Mouse (Mus musculus): ENCODE measurements around the gene Ints6l. TPM values are rescaled to one million over a fixed set of nuclear protein-coding genes. Genes with fewer than 3 reads are reported as not detected.

Gene Ints6l
- 39.0 and 39.4 TPM in 2 replicates for polyA plus RNA-seq (2015; fragmentation: Nextera tagmentation; extraction: Ambion mirVana)

DNA sequence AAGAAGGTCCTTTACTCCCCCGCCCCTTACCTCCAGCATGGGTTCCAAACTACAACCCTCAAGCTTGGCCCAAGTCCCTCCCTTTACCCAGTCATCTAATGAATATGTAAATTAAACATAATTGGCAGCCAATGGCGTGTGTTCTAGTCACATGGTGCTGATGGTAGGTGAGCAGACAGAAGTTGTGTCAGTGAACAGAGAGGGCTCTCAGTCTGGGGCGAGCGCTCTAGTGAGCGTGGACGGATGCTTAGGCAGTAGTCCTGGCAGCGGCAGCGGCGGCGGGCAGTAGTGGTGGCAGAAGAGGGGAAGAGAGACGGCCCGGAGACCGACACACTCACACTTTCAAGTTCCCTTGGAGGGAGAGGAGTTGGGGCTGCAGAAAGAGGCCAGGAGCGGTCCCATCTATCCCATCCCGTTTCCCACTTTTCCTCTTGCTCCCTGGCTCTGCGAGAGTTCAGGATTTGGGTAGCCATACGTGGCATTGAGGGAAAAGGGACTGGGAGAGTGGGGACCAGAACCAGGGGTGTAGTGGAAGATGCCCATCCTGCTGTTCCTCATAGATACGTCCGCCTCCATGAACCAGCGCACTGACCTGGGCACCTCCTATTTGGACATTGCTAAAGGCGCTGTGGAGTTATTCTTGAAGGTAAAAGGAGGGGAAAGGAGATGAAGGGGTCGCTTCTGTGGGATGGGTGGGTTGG is at the start of gene Ints6l:
Gene Ints6l (plus strand): TSS at position 187 of the 701 bp plus-strand sequence.

DNA sequence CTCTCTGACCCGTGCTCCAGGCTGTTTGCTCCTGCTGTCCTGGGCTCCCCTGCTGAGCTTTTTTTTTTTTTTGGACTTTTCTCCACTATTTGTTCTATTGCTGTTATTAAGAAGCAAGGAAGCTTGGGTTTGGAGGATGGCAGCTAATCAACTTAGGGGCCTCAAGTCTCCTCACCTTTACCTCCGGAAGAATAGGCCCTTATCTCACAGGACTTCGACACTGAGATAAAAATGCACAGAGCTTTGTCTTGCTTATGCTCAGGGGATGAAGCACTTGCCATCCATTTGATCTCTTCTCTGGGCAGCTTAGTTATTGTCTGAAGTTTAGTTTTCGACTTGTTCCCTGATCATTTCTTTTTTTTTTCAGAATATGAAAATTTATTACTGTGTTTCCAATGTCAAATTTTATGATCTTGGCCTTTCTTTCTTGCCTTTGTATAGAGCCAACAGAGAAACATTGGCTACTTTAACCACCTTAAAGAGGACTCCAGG is 7.1 kb upstream of the Ints6l start, which contains the start of gene Gm2174:
Gene Gm2174 (plus strand): TSS at position 442 of the 492 bp plus-strand sequence.

DNA sequence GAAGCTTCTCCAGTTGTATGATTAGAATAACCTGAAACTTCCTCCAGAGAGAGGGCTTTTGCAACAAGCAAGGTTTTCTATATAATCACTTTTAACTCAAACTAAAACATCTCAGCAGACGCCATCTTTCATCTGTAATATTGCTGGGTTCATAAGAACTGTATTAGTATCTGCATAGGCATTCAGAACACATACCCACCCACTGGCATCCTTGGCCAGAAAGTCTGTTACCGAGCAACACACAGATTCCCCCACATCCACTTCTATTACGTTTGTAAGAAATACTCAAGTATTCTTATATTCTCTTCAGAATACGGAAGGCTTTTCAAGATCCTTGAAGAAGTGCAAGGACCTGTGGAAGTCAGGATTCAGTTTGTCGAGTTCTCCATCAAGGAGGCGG is 69.8 kb downstream of the Ints6l start, which contains the start of gene Gm10477:
Gene Gm10477 (plus strand): TSS at position 301 of the 400 bp plus-strand sequence.

DNA sequence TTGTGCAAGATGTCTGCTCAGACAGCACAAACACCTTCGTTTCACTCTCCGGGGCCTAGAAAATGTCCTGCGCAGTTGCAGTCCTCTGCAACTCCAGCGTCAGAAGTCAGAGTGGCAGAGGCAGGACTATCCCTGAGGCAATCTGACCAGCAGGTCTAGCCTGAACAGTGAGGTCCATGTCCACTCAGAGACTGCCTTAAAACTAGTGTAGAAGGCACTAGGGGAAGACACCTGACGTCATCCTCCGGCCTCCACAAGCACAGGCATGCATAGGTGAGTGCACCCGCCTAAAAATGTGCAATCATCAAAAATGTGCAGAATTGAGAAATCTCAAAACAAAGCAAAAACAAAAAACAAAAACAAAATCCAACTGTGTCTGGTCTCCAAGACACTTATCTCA is 94.8 kb downstream of the Ints6l start, which contains the start of gene Gm648:
Gene Gm648 (minus strand): TSS at position 101 of the 400 bp plus-strand sequence.

Other genes with a start within 250 kb of the Ints6l start
- not detected in 2 replicates for gene Gm773, start 242.0 kb upstream of the Ints6l start, polyA plus RNA-seq (2015; fragmentation: Nextera tagmentation; extraction: Ambion mirVana)
- gene Zfp449, start 108.5 kb upstream of the Ints6l start, polyA plus RNA-seq (2015; fragmentation: Nextera tagmentation; extraction: Ambion mirVana) = 1.1 and 1.3 TPM in 2 replicates
- gene Smim10l2a, start 80.3 kb upstream of the Ints6l start, polyA plus RNA-seq (2015; fragmentation: Nextera tagmentation; extraction: Ambion mirVana) = 0.35 and 0.57 TPM in 2 replicates
- gene Gm2174, start 6.9 kb upstream of the Ints6l start, polyA plus RNA-seq (2015; fragmentation: Nextera tagmentation; extraction: Ambion mirVana) = 0.85 and 2.1 TPM in 2 replicates
- gene Gm10477, start 69.9 kb downstream of the Ints6l start, polyA plus RNA-seq (2015; fragmentation: Nextera tagmentation; extraction: Ambion mirVana) = not detected in 2 replicates
- gene Gm648, start 94.7 kb downstream of the Ints6l start, polyA plus RNA-seq (2015; fragmentation: Nextera tagmentation; extraction: Ambion mirVana) = not detected in 2 replicates
- gene Mmgt1, start 143.2 kb downstream of the Ints6l start, polyA plus RNA-seq (2015; fragmentation: Nextera tagmentation; extraction: Ambion mirVana) = 6.2 and 6.5 TPM in 2 replicates
- gene Slc9a6, start 154.9 kb downstream of the Ints6l start, polyA plus RNA-seq (2015; fragmentation: Nextera tagmentation; extraction: Ambion mirVana) = 3.6 and 3.9 TPM in 2 replicates